Mouse (Mus musculus) heart, postnatal 4 days (tissue): ENCODE measurements around the gene Ttll10. TPM values are rescaled to one million over a fixed set of nuclear protein-coding genes. Genes with fewer than 3 reads are reported as not detected.

Experiments used
- DNase-seq: peaks from one replicate; pipeline ENCODE4 v3.0.0; 2021
- total RNA-seq, 2 experiments: library from RNA; stranded (reverse); gene quantifications; 2 replicates each; pipeline ENCODE4 v1.2.3; 2021

Ttll10 gene
- total RNA-seq, 2 experiments from 2014 or later = 0.16 to 0.55 TPM

GRCm38 (mm10) chr4:156065156-156065894 lies 6.1 kb upstream of the Ttll10 start:
- DNase-seq = no peak

GRCm38 (mm10) chr4:156064510-156064897 lies 5.3 kb upstream of the Ttll10 start:
- no peak for DNase-seq

GRCm38 (mm10) chr4:156063861-156064509 lies 4.8 kb upstream of the Ttll10 start:
- no peak for DNase-seq

- DNase-seq = no peak
Observed at GRCm38 (mm10) chr4:156059713-156060112, 499 bp upstream of the Ttll10 start.

GRCm38 (mm10) chr4:156058826-156059225 lies 388 bp downstream of the Ttll10 start:
- no peak for DNase-seq

GRCm38 (mm10) chr4:156057702-156058101 lies 1.5 kb downstream of the Ttll10 start:
- DNase-seq = no peak

GRCm38 (mm10) chr4:156055173-156055572 lies 4.0 kb downstream of the Ttll10 start:
- DNase-seq = no peak

GRCm38 (mm10) chr4:156054606-156055005 lies 4.6 kb downstream of the Ttll10 start:
- no peak for DNase-seq

GRCm38 (mm10) chr4:156054130-156054529 lies 5.1 kb downstream of the Ttll10 start:
- DNase-seq = no peak

- DNase-seq = no peak
Observed at GRCm38 (mm10) chr4:156053113-156053512, 6.1 kb downstream of the Ttll10 start.

GRCm38 (mm10) chr4:156050391-156050980 lies 8.7 kb downstream of the Ttll10 start:
- DNase-seq = no peak

GRCm38 (mm10) chr4:156049779-156050178 lies 9.4 kb downstream of the Ttll10 start:
- no peak for DNase-seq

GRCm38 (mm10) chr4:156044754-156045153 lies 14.5 kb downstream of the Ttll10 start:
- no peak for DNase-seq

GRCm38 (mm10) chr4:156034901-156035300 lies 24.3 kb downstream of the Ttll10 start:
- no peak for DNase-seq

- no peak for DNase-seq
Observed at GRCm38 (mm10) chr4:156034301-156034700, 24.9 kb downstream of the Ttll10 start.

GRCm38 (mm10) chr4:156033476-156034119 lies 25.6 kb downstream of the Ttll10 start:
- DNase-seq = peak; percentile 56

GRCm38 (mm10) chr4:156032856-156033255 lies 26.4 kb downstream of the Ttll10 start:
- DNase-seq = no peak

- peak; percentile 82 for DNase-seq
Observed at GRCm38 (mm10) chr4:156031593-156032391, 27.4 kb downstream of the Ttll10 start.

- DNase-seq = no peak
Observed at GRCm38 (mm10) chr4:156031255-156031592, 28.0 kb downstream of the Ttll10 start.

GRCm38 (mm10) chr4:156030651-156031118 lies 28.5 kb downstream of the Ttll10 start:
- DNase-seq = no peak

- no peak for DNase-seq
Observed at GRCm38 (mm10) chr4:156028580-156028979, 30.6 kb downstream of the Ttll10 start.

- DNase-seq = peak; percentile 70
Observed at GRCm38 (mm10) chr4:156026013-156026412, 33.2 kb downstream of the Ttll10 start, which contains the start of gene Tnfrsf18. Tnfrsf18 (plus strand) TSS chr4:156026164.
